Mouse (Mus musculus) CH12.LX (cell line): ENCODE data around the gene Gm12185.
A peak's percentile ranks its signal among the peaks of the same experiment; 100 is the strongest.

Experiments used
- CTCF ChIP-seq, 2 experiments: IDR thresholded peaks in 1 of 2; conservative IDR thresholded peaks in 1 of 2; 2 replicates each; pipeline ENCODE4 v1.5.1; 2011 to 2012; ENCODE audit warnings: low read depth in 2 of 2, low read length in 2 of 2, improper control_type of control experiment in 1 of 2, inconsistent platforms in 1 of 2, mild to moderate bottlenecking in 1 of 2, moderate library complexity in 1 of 2
- EP300 ChIP-seq: IDR thresholded peaks from 2 replicates; pipeline ENCODE4 v1.6.1; 2011; ENCODE audit warnings: low read length, improper control_type of control experiment
- GABPA ChIP-seq: IDR thresholded peaks from 2 replicates; pipeline ENCODE4 v1.6.1; 2012; ENCODE audit warnings: low read depth, low read length, improper control_type of control experiment, inconsistent platforms; ENCODE audit not compliant: insufficient replicate concordance
- HCFC1 ChIP-seq: IDR thresholded peaks from 2 replicates; pipeline ENCODE4 v1.6.1; 2012; ENCODE audit warnings: low read depth, mild to moderate bottlenecking, inconsistent platforms, low read length, improper control_type of control experiment
- KAT2A ChIP-seq: IDR thresholded peaks from 2 replicates; pipeline ENCODE4 v1.6.1; 2012; ENCODE audit warnings: low read length, improper control_type of control experiment, inconsistent platforms; ENCODE audit not compliant: insufficient replicate concordance
- MAX ChIP-seq: IDR thresholded peaks from 2 replicates; pipeline ENCODE4 v1.6.1; 2011; ENCODE audit warnings: low read length, improper control_type of control experiment
- PAX5 ChIP-seq: IDR thresholded peaks from 2 replicates; pipeline ENCODE4 v1.6.1; 2012; ENCODE audit warnings: low read length, inconsistent platforms, mixed read lengths
- POLR2A ChIP-seq: IDR thresholded peaks from 2 replicates; pipeline ENCODE4 v1.6.1; 2011; ENCODE audit warnings: low read depth, mild to moderate bottlenecking, improper control_type of control experiment, low read length
- POLR2AphosphoS2 ChIP-seq: IDR thresholded peaks from 2 replicates; pipeline ENCODE4 v1.6.1; 2011; ENCODE audit warnings: low read depth, low read length, improper control_type of control experiment
- RAD21 ChIP-seq: IDR thresholded peaks from 2 replicates; pipeline ENCODE4 v1.6.1; 2011; ENCODE audit warnings: low read depth, mild to moderate bottlenecking, low read length, improper control_type of control experiment, moderate library complexity
- TBP ChIP-seq: conservative IDR thresholded peaks from 2 replicates; pipeline ENCODE4 v1.6.1; 2011; ENCODE audit warnings: low read depth, low read length, improper control_type of control experiment
- UBTF ChIP-seq: IDR thresholded peaks from 2 replicates; pipeline ENCODE4 v1.6.1; 2012; ENCODE audit warnings: low read depth, mild to moderate bottlenecking, inconsistent platforms, low read length, improper control_type of control experiment, moderate library complexity
- ZC3H11A ChIP-seq: IDR thresholded peaks from 2 replicates; pipeline ENCODE4 v1.6.1; 2012; ENCODE audit warnings: low read depth, mild to moderate bottlenecking, inconsistent platforms, low read length, improper control_type of control experiment

- no peak for TF ChIP-seq POLR2A
- TF ChIP-seq KAT2A = no peak
- TF ChIP-seq RAD21 = peak; percentile 97
- TF ChIP-seq POLR2AphosphoS2 = no peak
- peak; percentile 84 to 97 for TF ChIP-seq CTCF (conservative IDR thresholded peaks at IDR 0.05 in 1 of 2, IDR thresholded peaks at IDR 0.05 in 1 of 2; ENCODE audit: low read depth in 2 of 2, low read length in 2 of 2)
- peak; percentile 98 for TF ChIP-seq ZC3H11A
- TF ChIP-seq MAX = peak; percentile 62; the same call in 1 of the 2 replicates
- no peak for TF ChIP-seq PAX5
- TF ChIP-seq TBP = no peak
- TF ChIP-seq EP300 = no peak
- no peak for TF ChIP-seq UBTF
- no peak for TF ChIP-seq HCFC1
- TF ChIP-seq GABPA = no peak
Measured at GRCm38 (mm10) chr11:48874465-48874864, 117.6 kb downstream of the Gm12185 start.
